Mouse (Mus musculus) liver, embryonic 16.5 days (tissue): ENCODE results near the gene Rcan2. TPM values are rescaled to one million over a fixed set of nuclear protein-coding genes. Genes with fewer than 3 reads are reported as not detected.
A peak's percentile ranks its signal among the peaks of the same experiment; 100 is the strongest.

Source experiments
- ATAC-seq: fragments of 200-750 bp; cut with Nextera tagmentation; 2 replicates; pipeline ENCODE4 v1.8.0; 2017; ENCODE audit warnings: low read depth, mild to moderate bottlenecking, moderate number of reproducible peaks, moderate library complexity
- H3K27ac ChIP-seq: fragments of 300-500 bp; sonication (generic); 2 replicates; pipeline ENCODE4 v1.5.1; 2014; ENCODE audit warnings: mild to moderate bottlenecking, low read length
- H3K27me3 ChIP-seq: fragments of 300-500 bp; sonication (generic); 2 replicates; pipeline ENCODE4 v1.6.1; 2014; ENCODE audit warnings: low read depth, low read length, mixed read lengths; ENCODE audit not compliant: control insufficient read depth, insufficient read depth
- H3K36me3 ChIP-seq: fragments of 300-500 bp; sonication (generic); 2 replicates; pipeline ENCODE4 v1.6.1; 2014; ENCODE audit warnings: mild to moderate bottlenecking; ENCODE audit not compliant: control insufficient read depth, insufficient read depth
- H3K4me1 ChIP-seq: fragments of 300-500 bp; sonication (generic); 2 replicates; pipeline ENCODE4 v1.6.1; 2014; ENCODE audit warnings: low read depth, low read length, mixed read lengths; ENCODE audit not compliant: control insufficient read depth
- H3K4me2 ChIP-seq: fragments of 300-500 bp; sonication (generic); 2 replicates; pipeline ENCODE4 v1.6.1; 2014; ENCODE audit warnings: low read depth, low read length, mixed read lengths
- H3K4me3 ChIP-seq: fragments of 300-500 bp; sonication (generic); 2 replicates; pipeline ENCODE4 v1.5.1; 2014; ENCODE audit warnings: low read depth, mild to moderate bottlenecking, low read length
- H3K9ac ChIP-seq: fragments of 300-500 bp; sonication (generic); 2 replicates; pipeline ENCODE4 v1.6.1; 2014; ENCODE audit warnings: low read depth, low read length
- H3K9me3 ChIP-seq: fragments of 300-500 bp; sonication (generic); replicated peaks from 2 replicates; pipeline ENCODE4 v1.6.1; 2016; ENCODE audit warnings: low read length; ENCODE audit not compliant: control insufficient read depth
- WGBS: fragments of 180-500 bp; shearing (Covaris S2); extraction: QIAGEN DNeasy Blood & Tissue Kit; methylation state at CpG from one replicate; pipeline ENCODE4 v1.1.7; 2014; ENCODE audit not compliant: insufficient replicate concordance; 5-methylcytosine and 5-hydroxymethylcytosine counted together
- polyA plus RNA-seq: library from polyadenylated mRNA; unstranded; fragments of >200 nt; fragmentation: Nextera tagmentation; extraction: Ambion mirVana; gene quantifications from 2 replicates; pipeline ENCODE4 v1.2.1, GENCODE M21; 2015

Rcan2 gene
- polyA plus RNA-seq, result 0.83 and 1.2 TPM in 2 replicates

DNA sequence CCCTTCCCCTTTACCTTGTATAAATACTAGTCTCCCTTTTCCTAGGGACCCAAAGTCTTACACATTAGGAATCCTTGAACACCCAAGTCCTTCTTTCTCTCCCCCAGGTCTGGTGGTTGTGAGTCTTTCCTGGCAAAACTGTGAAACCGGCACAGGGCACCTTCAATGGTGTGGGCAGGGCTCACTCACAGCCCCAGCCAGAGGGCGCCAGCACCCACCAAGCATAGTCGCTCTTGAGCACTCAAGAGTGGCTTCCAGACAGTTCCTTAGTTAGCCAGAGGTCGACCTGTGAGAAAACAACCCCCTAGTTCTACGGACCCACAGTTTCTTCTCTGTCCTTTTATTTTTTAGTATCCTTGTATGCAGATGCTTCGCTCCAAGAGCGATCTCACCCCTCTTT is at the start of gene Rcan2:
Rcan2 (plus strand) TSS at position 275 of the 400 bp plus-strand sequence.
- Histone ChIP-seq H3K4me3 (peak within 1 kb of the TSS; percentile 48), H3K9ac (peak within 1 kb of the TSS; percentile 15; the same call in 1 of the 2 replicates), H3K27ac (no peak within 1 kb of the TSS), H3K36me3 (no peaks in the 10 kb centered on the region), H3K27me3 (peaks cover 9% of the 10 kb centered on the region), H3K4me2 (peak within 1 kb of the TSS; percentile 65), H3K4me1 (no peaks in the 10 kb centered on the region; the same call in 1 of the 2 replicates), H3K9me3 (no peaks in the 10 kb centered on the region)
- WGBS, result under 1% methylated on average over 7 of the region's 7 CpGs
- ATAC-seq, result no peak

DNA sequence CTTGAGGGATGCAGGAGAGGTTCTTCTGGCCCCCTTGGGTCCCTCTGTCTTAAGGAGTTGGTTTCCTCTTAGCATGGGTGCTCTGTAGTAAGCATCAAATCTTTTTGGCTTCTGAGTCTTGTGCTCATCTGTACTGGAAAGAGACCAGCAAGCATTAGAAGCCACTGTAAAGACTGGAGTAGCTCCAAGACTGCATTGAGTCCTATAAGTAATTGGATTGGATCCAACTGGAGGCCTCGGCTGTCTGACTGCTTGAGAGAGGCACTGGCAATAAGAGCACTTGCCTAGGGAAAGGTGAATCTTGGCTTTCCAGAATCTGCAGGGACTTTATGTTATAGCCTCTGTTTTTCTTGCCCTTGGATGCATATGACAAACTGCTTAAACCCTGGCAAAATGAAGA is 48.3 kb upstream of the Rcan2 start:
- H3K27ac ChIP-seq, result no peak overlapping the region
- no peaks in the 10 kb centered on the region for H3K9me3 ChIP-seq
- no peak overlapping the region for H3K4me2 ChIP-seq
- H3K4me3 ChIP-seq, result no peak overlapping the region
- H3K27me3 ChIP-seq, result no peaks in the 10 kb centered on the region
- ATAC-seq, result no peak
- no peaks in the 10 kb centered on the region for H3K4me1 ChIP-seq
- H3K36me3 ChIP-seq, result no peaks in the 10 kb centered on the region
- no peak overlapping the region for H3K9ac ChIP-seq
- WGBS, result 63% methylated on average over 1 of the region's 1 CpGs

DNA sequence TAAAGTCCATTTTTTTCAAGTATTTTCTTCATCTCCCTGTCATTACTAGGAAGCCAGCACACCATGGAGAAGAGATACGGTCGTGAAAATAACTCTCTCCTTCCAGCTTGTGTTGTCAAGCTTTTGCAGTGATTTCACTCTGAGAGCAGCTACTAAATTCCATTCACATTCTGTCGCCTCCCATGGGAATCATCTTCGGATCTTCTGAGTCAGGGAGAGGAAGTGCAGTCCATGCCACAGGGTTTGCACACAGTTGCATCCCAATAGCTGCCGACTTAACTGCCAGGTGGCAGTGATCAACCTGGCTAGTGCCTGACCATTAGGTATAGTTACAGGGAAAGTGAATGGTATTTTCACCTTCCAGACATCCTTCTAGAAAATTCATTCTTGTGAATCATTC is 46.5 kb upstream of the Rcan2 start:
- H3K4me1 ChIP-seq, result no peaks in the 10 kb centered on the region
- H3K27me3 ChIP-seq, result no peaks in the 10 kb centered on the region
- no peak overlapping the region for H3K4me2 ChIP-seq
- H3K9me3 ChIP-seq, result no peaks in the 10 kb centered on the region
- no peak overlapping the region for H3K9ac ChIP-seq
- H3K27ac ChIP-seq, result no peak overlapping the region
- ATAC-seq, result no peak
- no peaks in the 10 kb centered on the region for H3K36me3 ChIP-seq
- no peak overlapping the region for H3K4me3 ChIP-seq
- WGBS, result 58% methylated on average over 5 of the region's 5 CpGs

DNA sequence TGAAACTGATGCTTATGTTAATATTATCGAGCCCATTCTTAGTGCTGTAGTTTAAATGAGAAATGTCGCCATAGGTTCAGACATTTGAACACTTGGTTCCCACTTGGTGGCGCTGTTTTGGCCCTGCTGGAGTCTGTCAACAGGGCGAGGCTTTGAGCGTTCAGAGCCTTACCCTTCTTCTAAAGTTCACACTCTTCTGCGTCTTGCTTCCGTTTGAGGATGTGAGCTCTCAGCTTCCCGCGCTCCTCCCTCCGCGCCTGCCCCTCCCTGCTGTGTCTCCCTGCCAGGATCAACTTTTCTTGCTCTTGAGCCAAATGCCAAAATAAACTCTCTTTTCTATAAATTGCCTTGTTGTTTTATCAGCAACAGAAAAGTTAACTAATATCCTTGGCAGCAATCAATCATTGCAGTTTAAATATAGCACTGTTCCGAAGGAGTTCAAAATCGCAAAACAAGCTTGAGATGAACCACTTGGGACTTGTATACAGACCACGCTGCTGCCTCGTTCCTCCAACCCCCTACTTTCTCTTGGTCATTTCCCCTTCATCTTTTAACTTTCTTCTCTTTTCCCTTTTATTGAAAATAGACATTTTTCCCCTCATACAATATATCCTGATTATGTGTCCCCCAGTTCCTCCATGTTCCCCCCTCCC is 42.4 kb upstream of the Rcan2 start:
- Histone ChIP-seq H3K4me2 (no peak overlapping the region), H3K27ac (no peak overlapping the region), H3K4me1 (no peaks in the 10 kb centered on the region), H3K9me3 (no peaks in the 10 kb centered on the region), H3K4me3 (no peak overlapping the region), H3K9ac (no peak overlapping the region), H3K36me3 (no peaks in the 10 kb centered on the region), H3K27me3 (no peaks in the 10 kb centered on the region)
- 34% methylated on average over 15 of the region's 15 CpGs for WGBS
- no peak for ATAC-seq

DNA sequence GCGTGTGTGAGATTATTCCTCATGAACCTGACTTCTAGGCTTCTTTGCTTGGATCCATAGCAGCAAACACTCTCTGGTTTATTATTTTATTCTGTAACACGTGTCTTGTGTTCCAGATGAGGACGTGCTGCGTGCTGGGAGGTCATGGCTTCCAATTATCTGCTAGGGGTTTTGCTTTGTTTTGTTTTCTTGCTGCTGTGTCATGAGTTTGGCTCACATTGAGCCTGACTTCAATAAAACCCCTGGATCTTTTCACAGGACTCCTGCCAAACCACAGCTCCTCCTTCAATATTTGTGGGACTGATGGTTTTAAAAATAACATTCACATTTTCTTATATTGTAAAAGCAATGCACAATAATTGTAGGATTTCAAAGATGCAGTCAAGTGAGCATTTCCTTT is 16.6 kb upstream of the Rcan2 start:
- H3K4me3 ChIP-seq, result no peak overlapping the region
- WGBS, result 65% methylated on average over 4 of the region's 4 CpGs

DNA sequence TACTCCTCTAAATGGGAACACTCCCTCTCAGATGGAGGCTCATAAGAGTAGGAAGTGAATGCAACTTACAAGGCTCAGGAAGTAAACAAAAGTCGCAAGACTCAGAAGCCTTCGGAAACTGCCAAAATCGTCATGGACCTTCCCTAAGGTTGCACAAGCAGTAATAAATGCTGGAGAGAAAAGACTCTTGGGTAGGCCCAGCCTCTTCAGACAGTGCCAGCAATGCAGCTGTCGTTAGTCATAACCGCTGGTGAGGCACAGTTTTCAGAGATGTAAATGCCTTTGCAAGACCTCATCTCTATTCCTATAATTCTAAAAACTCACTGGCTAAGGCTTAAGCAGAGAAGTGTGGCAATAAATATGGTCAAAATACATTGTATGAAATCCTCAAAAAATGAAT is 12.9 kb upstream of the Rcan2 start:
- ATAC-seq, result no peak
- Histone ChIP-seq H3K4me3 (no peak overlapping the region), H3K9me3 (no peaks in the 10 kb centered on the region), H3K36me3 (no peaks in the 10 kb centered on the region), H3K9ac (no peak overlapping the region), H3K4me1 (no peaks in the 10 kb centered on the region), H3K27me3 (no peaks in the 10 kb centered on the region), H3K4me2 (no peak overlapping the region), H3K27ac (no peak overlapping the region)
- 70% methylated on average over 5 of the region's 5 CpGs for WGBS

More for the DNA sequence above, 16.6 kb upstream of the Rcan2 start:
- Histone ChIP-seq H3K36me3 (no peaks in the 10 kb centered on the region), H3K27ac (no peak overlapping the region), H3K27me3 (no peaks in the 10 kb centered on the region), H3K9me3 (no peaks in the 10 kb centered on the region), H3K9ac (no peak overlapping the region), H3K4me2 (no peak overlapping the region), H3K4me1 (no peaks in the 10 kb centered on the region)
- ATAC-seq, result no peak

DNA sequence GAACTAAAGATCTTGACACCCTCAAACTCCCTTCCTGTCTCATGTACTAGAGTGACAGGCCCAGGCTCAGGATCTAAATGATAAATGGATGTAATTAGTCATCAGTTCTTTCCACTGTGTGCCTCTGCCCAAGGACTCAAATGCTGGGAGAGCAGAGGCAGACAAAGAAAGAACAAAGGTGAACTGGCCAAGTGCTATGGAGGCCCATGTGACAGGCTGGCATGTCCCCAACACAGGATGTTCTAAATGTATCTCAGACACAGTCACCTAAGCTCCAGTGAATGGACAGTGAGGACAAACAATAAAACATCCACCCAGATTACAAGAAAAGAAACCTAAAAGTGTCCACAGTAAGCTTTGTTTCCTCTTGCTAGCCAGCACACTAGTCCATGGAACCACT is 11.8 kb upstream of the Rcan2 start:
- H3K27me3 ChIP-seq, result no peaks in the 10 kb centered on the region
- H3K27ac ChIP-seq, result no peak overlapping the region
- H3K4me3 ChIP-seq, result no peak overlapping the region
- H3K9ac ChIP-seq, result no peak overlapping the region
- no peak for ATAC-seq
- no peaks in the 10 kb centered on the region for H3K9me3 ChIP-seq
- no peak overlapping the region for H3K4me2 ChIP-seq
- no peaks in the 10 kb centered on the region for H3K4me1 ChIP-seq
- no peaks in the 10 kb centered on the region for H3K36me3 ChIP-seq

DNA sequence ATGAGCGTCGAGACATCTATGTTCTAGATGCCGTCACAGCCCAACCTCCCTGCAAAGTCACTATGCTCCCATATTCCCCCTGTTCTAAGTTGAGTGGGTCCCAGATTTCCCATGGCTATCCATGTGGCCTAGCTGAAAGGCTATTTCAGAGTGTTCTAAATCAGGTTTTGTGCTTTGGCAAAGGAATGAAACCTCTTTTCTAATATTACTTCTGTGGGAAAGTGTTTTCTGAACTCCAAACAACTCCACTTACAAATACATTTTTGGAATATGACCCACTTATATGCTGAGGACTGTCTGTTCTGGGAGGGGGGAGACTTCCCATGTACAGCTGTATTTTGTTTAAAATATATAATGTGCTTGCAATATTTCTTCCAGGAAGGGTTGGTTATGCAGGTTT is 9.4 kb upstream of the Rcan2 start:
- H3K36me3 ChIP-seq, result no peaks in the 10 kb centered on the region
- no peak overlapping the region for H3K4me3 ChIP-seq
- no peaks in the 10 kb centered on the region for H3K27me3 ChIP-seq
- H3K27ac ChIP-seq, result no peak overlapping the region
- no peak overlapping the region for H3K4me2 ChIP-seq
- no peaks in the 10 kb centered on the region for H3K4me1 ChIP-seq
- H3K9me3 ChIP-seq, result no peaks in the 10 kb centered on the region
- H3K9ac ChIP-seq, result no peak overlapping the region
- ATAC-seq, result no peak
- WGBS, result 66% methylated on average over 3 of the region's 3 CpGs

DNA sequence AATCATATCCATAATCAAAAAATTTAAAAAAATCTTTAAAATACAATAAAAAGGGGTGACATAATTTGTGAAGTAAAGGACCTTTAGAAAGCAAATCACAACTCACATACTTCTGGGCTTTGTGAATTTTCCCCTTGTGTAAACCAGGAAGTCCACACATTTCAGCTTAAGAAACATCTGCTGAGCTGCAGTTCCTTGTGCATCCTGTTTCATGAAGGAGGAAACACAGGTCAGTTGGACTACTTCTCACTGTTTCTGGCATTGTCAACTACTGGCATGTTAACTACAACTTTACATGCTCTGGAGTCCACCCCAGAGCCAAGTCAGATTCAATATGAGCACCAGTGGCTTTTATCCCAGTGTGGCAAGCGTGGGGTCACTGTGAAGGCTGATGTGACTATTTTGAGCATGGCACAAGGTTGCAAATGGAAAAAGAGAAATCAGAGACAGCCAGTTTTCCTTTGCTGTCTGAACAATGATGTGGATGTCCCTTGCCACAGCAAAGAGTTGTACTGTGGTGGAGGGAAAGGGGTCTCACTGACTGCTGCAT is 6.3 kb upstream of the Rcan2 start:
- WGBS, result 31% methylated on average over 1 of the region's 1 CpGs

More for the DNA sequence above, 6.3 kb upstream of the Rcan2 start:
- no peaks in the 10 kb centered on the region for H3K27me3 ChIP-seq
- no peak overlapping the region for H3K4me2 ChIP-seq
- H3K27ac ChIP-seq, result no peak overlapping the region
- H3K36me3 ChIP-seq, result no peaks in the 10 kb centered on the region
- no peaks in the 10 kb centered on the region for H3K9me3 ChIP-seq
- H3K4me3 ChIP-seq, result no peak overlapping the region
- no peak overlapping the region for H3K9ac ChIP-seq
- ATAC-seq, result no peak
- no peaks in the 10 kb centered on the region for H3K4me1 ChIP-seq
